Mouse (Mus musculus): ENCODE data around the gene Tgfb3.

Gene Tgfb3

GRCm38 (mm10) chr12:86090764-86091163 is 11.9 kb upstream of the Tgfb3 start:
- TF ChIP-seq POU5F1 (IDR thresholded peaks at IDR 0.05; ENCODE audit: borderline replicate concordance, low read length) (no peak), CTCF (conservative IDR thresholded peaks at IDR 0.05; ENCODE audit: low read length) (no peak), NANOG (IDR thresholded peaks at IDR 0.05; ENCODE audit: borderline replicate concordance, low read length) (no peak)
- Histone ChIP-seq H3K27me3 (ENCODE audit: insufficient read depth, low read length) (0 out of 2 replicates have a peak, but pooled peaks cover 3% of the 10 kb centered on the region), H3K4me3 (replicated peaks; ENCODE audit: low read length) (no peak overlapping the region), H3K36me3 (ENCODE audit: insufficient read depth, low read length) (peaks cover 5% of the 10 kb centered on the region; the same call in 1 of the 2 replicates), H3K9me3 (ENCODE audit: low read length) (no peaks in the 10 kb centered on the region), H3K4me1 (replicated peaks; ENCODE audit: low read depth, low read length) (peaks cover 5% of the 10 kb centered on the region; the same call in 1 of the 2 replicates)

GRCm38 (mm10) chr12:86088042-86088441 is 9.2 kb upstream of the Tgfb3 start:
- Histone ChIP-seq H3K4me3 (replicated peaks; ENCODE audit: low read length) (no peak overlapping the region), H3K36me3 (ENCODE audit: insufficient read depth, low read length) (peaks cover 9% of the 10 kb centered on the region; the same call in 1 of the 2 replicates), H3K27me3 (ENCODE audit: insufficient read depth, low read length) (0 out of 2 replicates have a peak, but pooled peaks cover 3% of the 10 kb centered on the region), H3K9me3 (ENCODE audit: low read length) (no peaks in the 10 kb centered on the region), H3K4me1 (replicated peaks; ENCODE audit: low read depth, low read length) (peaks cover 9% of the 10 kb centered on the region)
- no peak for TF ChIP-seq CTCF (conservative IDR thresholded peaks at IDR 0.05; ENCODE audit: low read length)
- TF ChIP-seq NANOG (IDR thresholded peaks at IDR 0.05; ENCODE audit: borderline replicate concordance, low read length), result no peak
- TF ChIP-seq POU5F1 (IDR thresholded peaks at IDR 0.05; ENCODE audit: borderline replicate concordance, low read length), result no peak

GRCm38 (mm10) chr12:86086550-86086949 is 7.7 kb upstream of the Tgfb3 start:
- Histone ChIP-seq H3K36me3 (ENCODE audit: insufficient read depth, low read length) (peaks cover 9% of the 10 kb centered on the region; the same call in 1 of the 2 replicates), H3K4me1 (replicated peaks; ENCODE audit: low read depth, low read length) (peaks cover 10% of the 10 kb centered on the region), H3K27me3 (ENCODE audit: insufficient read depth, low read length) (peaks cover 11% of the 10 kb centered on the region), H3K4me3 (replicated peaks; ENCODE audit: low read length) (no peak overlapping the region), H3K9me3 (ENCODE audit: low read length) (no peaks in the 10 kb centered on the region)
- TF ChIP-seq POU5F1 (IDR thresholded peaks at IDR 0.05; ENCODE audit: borderline replicate concordance, low read length), result no peak
- TF ChIP-seq CTCF (conservative IDR thresholded peaks at IDR 0.05; ENCODE audit: low read length), result no peak
- TF ChIP-seq NANOG (IDR thresholded peaks at IDR 0.05; ENCODE audit: borderline replicate concordance, low read length), result no peak

- Histone ChIP-seq H3K36me3 (ENCODE audit: insufficient read depth, low read length) (peaks cover 9% of the 10 kb centered on the region; the same call in 1 of the 2 replicates), H3K27me3 (ENCODE audit: insufficient read depth, low read length) (peaks cover 15% of the 10 kb centered on the region), H3K9me3 (ENCODE audit: low read length) (no peaks in the 10 kb centered on the region), H3K4me1 (replicated peaks; ENCODE audit: low read depth, low read length) (peaks cover 10% of the 10 kb centered on the region), H3K4me3 (replicated peaks; ENCODE audit: low read length) (no peak overlapping the region)
- TF ChIP-seq POU5F1 (IDR thresholded peaks at IDR 0.05; ENCODE audit: borderline replicate concordance, low read length) (no peak), CTCF (conservative IDR thresholded peaks at IDR 0.05; ENCODE audit: low read length) (no peak), NANOG (IDR thresholded peaks at IDR 0.05; ENCODE audit: borderline replicate concordance, low read length) (no peak)
Measured at GRCm38 (mm10) chr12:86085873-86086272, 7.0 kb upstream of the Tgfb3 start.

GRCm38 (mm10) chr12:86082481-86083012 is 3.7 kb upstream of the Tgfb3 start, which contains the start of gene Ift43:
Ift43 (plus strand) TSS chr12:86082541.
- Histone ChIP-seq H3K27me3 (ENCODE audit: insufficient read depth, low read length) (peaks cover 48% of the 10 kb centered on the region), H3K4me3 (replicated peaks; ENCODE audit: low read length) (peak within 1 kb of the TSS; percentile 86), H3K36me3 (ENCODE audit: insufficient read depth, low read length) (peaks cover 9% of the 10 kb centered on the region; the same call in 1 of the 2 replicates), H3K9me3 (ENCODE audit: low read length) (peaks cover 6% of the 10 kb centered on the region; the same call in 1 of the 2 replicates), H3K4me1 (replicated peaks; ENCODE audit: low read depth, low read length) (peaks cover 28% of the 10 kb centered on the region)
- TF ChIP-seq NANOG (IDR thresholded peaks at IDR 0.05; ENCODE audit: borderline replicate concordance, low read length) (no peak), CTCF (conservative IDR thresholded peaks at IDR 0.05; ENCODE audit: low read length) (no peak), POU5F1 (IDR thresholded peaks at IDR 0.05; ENCODE audit: borderline replicate concordance, low read length) (no peak)

GRCm38 (mm10) chr12:86079202-86079667 is 394 bp upstream of the Tgfb3 start:
- TF ChIP-seq NANOG (IDR thresholded peaks at IDR 0.05; ENCODE audit: borderline replicate concordance, low read length), result no peak
- peak; percentile 59 for TF ChIP-seq CTCF (conservative IDR thresholded peaks at IDR 0.05; ENCODE audit: low read length)
- no peak for TF ChIP-seq POU5F1 (IDR thresholded peaks at IDR 0.05; ENCODE audit: borderline replicate concordance, low read length)
- H3K4me1 ChIP-seq (replicated peaks; ENCODE audit: low read depth, low read length), result peaks cover 37% of the 10 kb centered on the region
- H3K27me3 ChIP-seq (ENCODE audit: insufficient read depth, low read length), result peaks cover 77% of the 10 kb centered on the region
- H3K9me3 ChIP-seq (ENCODE audit: low read length), result peaks cover 6% of the 10 kb centered on the region; the same call in 1 of the 2 replicates
- H3K36me3 ChIP-seq (ENCODE audit: insufficient read depth, low read length), result no peaks in the 10 kb centered on the region
- H3K4me3 ChIP-seq (replicated peaks; ENCODE audit: low read length), result peak overlapping the region; percentile 81

- peaks cover 77% of the 10 kb centered on the region for H3K27me3 ChIP-seq (ENCODE audit: insufficient read depth, low read length)
- TF ChIP-seq POU5F1 (IDR thresholded peaks at IDR 0.05; ENCODE audit: borderline replicate concordance, low read length) (no peak), NANOG (IDR thresholded peaks at IDR 0.05; ENCODE audit: borderline replicate concordance, low read length) (no peak), CTCF (conservative IDR thresholded peaks at IDR 0.05; ENCODE audit: low read length) (no peak)
- H3K4me3 ChIP-seq (replicated peaks; ENCODE audit: low read length), result peak overlapping the region; percentile 81
- H3K4me1 ChIP-seq (replicated peaks; ENCODE audit: low read depth, low read length), result peaks cover 34% of the 10 kb centered on the region
- no peaks in the 10 kb centered on the region for H3K36me3 ChIP-seq (ENCODE audit: insufficient read depth, low read length)
- H3K9me3 ChIP-seq (ENCODE audit: low read length), result peaks cover 6% of the 10 kb centered on the region; the same call in 1 of the 2 replicates
Measured at GRCm38 (mm10) chr12:86078176-86078552, 677 bp downstream of the Tgfb3 start.

- Histone ChIP-seq H3K4me1 (replicated peaks; ENCODE audit: low read depth, low read length) (peaks cover 29% of the 10 kb centered on the region), H3K4me3 (replicated peaks; ENCODE audit: low read length) (peak overlapping the region; percentile 81), H3K27me3 (ENCODE audit: insufficient read depth, low read length) (peaks cover 77% of the 10 kb centered on the region), H3K9me3 (ENCODE audit: low read length) (peaks cover 6% of the 10 kb centered on the region; the same call in 1 of the 2 replicates), H3K36me3 (ENCODE audit: insufficient read depth, low read length) (no peaks in the 10 kb centered on the region)
- TF ChIP-seq POU5F1 (IDR thresholded peaks at IDR 0.05; ENCODE audit: borderline replicate concordance, low read length) (no peak), CTCF (conservative IDR thresholded peaks at IDR 0.05; ENCODE audit: low read length) (no peak), NANOG (IDR thresholded peaks at IDR 0.05; ENCODE audit: borderline replicate concordance, low read length) (no peak)
Measured at GRCm38 (mm10) chr12:86077736-86078135, 1.1 kb downstream of the Tgfb3 start.
